Mouse (Mus musculus) CH12.LX (cell line): ENCODE results near the gene Anks1b. TPM values are rescaled to one million over a fixed set of nuclear protein-coding genes. Genes with fewer than 3 reads are reported as not detected.

Source experiments
- DNase-seq: peaks from one replicate; pipeline ENCODE4 v3.0.0-alpha.2; 2013; ENCODE audit errors: extremely low read depth
- H3K27ac ChIP-seq: 2 replicates; pipeline ENCODE4 v1.5.1; 2012; ENCODE audit warnings: low read depth, mild to moderate bottlenecking, control low read depth, moderate library complexity; ENCODE audit not compliant: insufficient read depth
- H3K27me3 ChIP-seq: replicated peaks from 2 replicates; pipeline ENCODE3; 2012; ENCODE audit warnings: inconsistent platforms
- H3K36me3 ChIP-seq, 2 experiments: replicated peaks in 1 of 2; 2 replicates each; pipeline versions ENCODE3 to v1.6.1; 2012; ENCODE audit warnings: inconsistent platforms in 1 of 2, low read length in 1 of 2, mild to moderate bottlenecking in 1 of 2, mixed read lengths in 1 of 2, moderate library complexity in 1 of 2; ENCODE audit not compliant: control insufficient read depth in 1 of 2, insufficient read depth in 1 of 2
- H3K4me1 ChIP-seq, 2 experiments: 2 replicates each; pipeline ENCODE4 v1.6.1; 2012; ENCODE audit warnings: inconsistent platforms in 1 of 2, moderate library complexity in 1 of 2; ENCODE audit not compliant: insufficient read depth in 2 of 2, control insufficient read depth in 1 of 2
- H3K4me2 ChIP-seq: 2 replicates; pipeline ENCODE4 v1.6.1; 2012; ENCODE audit warnings: low read depth, mild to moderate bottlenecking, control low read depth; ENCODE audit not compliant: poor library complexity, insufficient read depth, severe bottlenecking
- H3K4me3 ChIP-seq, 3 experiments: fragments of 150-350 bp in 1 of 3; sonication (generic) in 1 of 3; replicated peaks in 1 of 3; 2 replicates each; pipeline versions ENCODE3 to v1.5.1; 2011 to 2012; ENCODE audit warnings: low read depth in 2 of 3, low read length in 2 of 3, mild to moderate bottlenecking in 2 of 3, moderate library complexity in 2 of 3, control low read depth in 1 of 3, improper control_type of control experiment in 1 of 3, inconsistent platforms in 1 of 3, mixed read lengths in 1 of 3; ENCODE audit not compliant: poor library complexity in 1 of 3
- H3K79me2 ChIP-seq: replicated peaks from 2 replicates; pipeline ENCODE4 v1.6.1; 2012; ENCODE audit warnings: mild to moderate bottlenecking, moderate library complexity; ENCODE audit not compliant: control insufficient read depth, poor library complexity, insufficient read depth, severe bottlenecking; ENCODE audit errors: extremely low read depth
- H3K9ac ChIP-seq: 2 replicates; pipeline ENCODE4 v1.6.1; 2012; ENCODE audit warnings: low read depth, mild to moderate bottlenecking, control low read depth, moderate library complexity; ENCODE audit not compliant: insufficient read depth
- H3K9me3 ChIP-seq: replicated peaks from 2 replicates; pipeline ENCODE3; 2012; ENCODE audit warnings: low read length, inconsistent platforms, mixed read lengths
- BHLHE40 ChIP-seq: IDR thresholded peaks from 2 replicates; pipeline ENCODE4 v1.6.1; 2011; ENCODE audit warnings: mild to moderate bottlenecking, low read depth, low read length, improper control_type of control experiment
- E2F4 ChIP-seq: IDR thresholded peaks from 2 replicates; pipeline ENCODE4 v1.6.1; 2011; ENCODE audit warnings: low read depth, low read length, improper control_type of control experiment; ENCODE audit not compliant: insufficient replicate concordance
- ELF1 ChIP-seq: IDR thresholded peaks from 2 replicates; pipeline ENCODE4 v1.6.1; 2014; ENCODE audit warnings: low read depth, mild to moderate bottlenecking, inconsistent platforms, low read length, improper control_type of control experiment
- EP300 ChIP-seq: IDR thresholded peaks from 2 replicates; pipeline ENCODE4 v1.6.1; 2011; ENCODE audit warnings: low read length, improper control_type of control experiment
- ETS1 ChIP-seq: conservative IDR thresholded peaks from 2 replicates; pipeline ENCODE4 v1.6.1; 2012; ENCODE audit warnings: low read depth, mild to moderate bottlenecking, inconsistent platforms, low read length, improper control_type of control experiment, moderate library complexity
- HCFC1 ChIP-seq: IDR thresholded peaks from 2 replicates; pipeline ENCODE4 v1.6.1; 2012; ENCODE audit warnings: low read depth, mild to moderate bottlenecking, inconsistent platforms, low read length, improper control_type of control experiment
- JUND ChIP-seq: conservative IDR thresholded peaks from 2 replicates; pipeline ENCODE4 v1.6.1; 2011; ENCODE audit warnings: low read depth, low read length, improper control_type of control experiment
- KAT2A ChIP-seq: IDR thresholded peaks from 2 replicates; pipeline ENCODE4 v1.6.1; 2012; ENCODE audit warnings: low read length, improper control_type of control experiment, inconsistent platforms; ENCODE audit not compliant: insufficient replicate concordance
- MAX ChIP-seq: IDR thresholded peaks from 2 replicates; pipeline ENCODE4 v1.6.1; 2011; ENCODE audit warnings: low read length, improper control_type of control experiment
- MEF2A ChIP-seq: IDR thresholded peaks from 2 replicates; pipeline ENCODE4 v1.6.1; 2014; ENCODE audit warnings: low read depth, mild to moderate bottlenecking, inconsistent platforms, low read length, improper control_type of control experiment, borderline replicate concordance
- MYC ChIP-seq: IDR thresholded peaks from 2 replicates; pipeline ENCODE4 v1.6.1; 2011; ENCODE audit warnings: low read depth, mild to moderate bottlenecking, improper control_type of control experiment, low read length
- PAX5 ChIP-seq: IDR thresholded peaks from 2 replicates; pipeline ENCODE4 v1.6.1; 2012; ENCODE audit warnings: low read length, inconsistent platforms, mixed read lengths
- POLR2A ChIP-seq: IDR thresholded peaks from 2 replicates; pipeline ENCODE4 v1.6.1; 2011; ENCODE audit warnings: low read depth, mild to moderate bottlenecking, improper control_type of control experiment, low read length
- POLR2AphosphoS2 ChIP-seq: IDR thresholded peaks from 2 replicates; pipeline ENCODE4 v1.6.1; 2011; ENCODE audit warnings: low read depth, low read length, improper control_type of control experiment
- RAD21 ChIP-seq: IDR thresholded peaks from 2 replicates; pipeline ENCODE4 v1.6.1; 2011; ENCODE audit warnings: low read depth, mild to moderate bottlenecking, low read length, improper control_type of control experiment, moderate library complexity
- RCOR1 ChIP-seq: conservative IDR thresholded peaks from 2 replicates; pipeline ENCODE4 v1.6.1; 2012; ENCODE audit warnings: low read depth, mild to moderate bottlenecking, inconsistent platforms, low read length, improper control_type of control experiment
- SIN3A ChIP-seq: IDR thresholded peaks from 2 replicates; pipeline ENCODE4 v1.6.1; 2012; ENCODE audit warnings: low read length, improper control_type of control experiment, inconsistent platforms
- SMC3 ChIP-seq: IDR thresholded peaks from 2 replicates; pipeline ENCODE4 v1.6.1; 2011; ENCODE audit warnings: low read depth, low read length, improper control_type of control experiment
- UBTF ChIP-seq: IDR thresholded peaks from 2 replicates; pipeline ENCODE4 v1.6.1; 2012; ENCODE audit warnings: low read depth, mild to moderate bottlenecking, inconsistent platforms, low read length, improper control_type of control experiment, moderate library complexity
- USF2 ChIP-seq: conservative IDR thresholded peaks from 2 replicates; pipeline ENCODE4 v1.6.1; 2011; ENCODE audit warnings: low read depth, low read length, improper control_type of control experiment
- ZC3H11A ChIP-seq: IDR thresholded peaks from 2 replicates; pipeline ENCODE4 v1.6.1; 2012; ENCODE audit warnings: low read depth, mild to moderate bottlenecking, inconsistent platforms, low read length, improper control_type of control experiment
- ZMIZ1 ChIP-seq: IDR thresholded peaks from 2 replicates; pipeline ENCODE4 v1.6.1; 2012; ENCODE audit warnings: low read depth, mild to moderate bottlenecking, inconsistent platforms, low read length, improper control_type of control experiment
- dilution Hi-C: fragments of 300-500 bp; cut with MboI; formaldehyde crosslinking; loops from 2 replicates; pipeline ENCODE4 v1.14.3; 2020; ENCODE audit warnings: low sequenced_read_pairs; ENCODE audit not compliant: extremely low pct_unique_long_range_greater_than_20kb, extremely low pct_ligation_motif_present
- in situ Hi-C: fragments of 300-500 bp; cut with MboI; formaldehyde crosslinking; loops from 3 replicates; pipeline ENCODE4 v1.14.3; 2019; ENCODE audit warnings: low sequenced_read_pairs, low pct_ligation_motif_present, low pct_unique_long_range_greater_than_20kb, mixed read lengths
- polyA plus RNA-seq: library from polyadenylated mRNA; unstranded; fragments of >175 nt; gene quantifications from 2 replicates; pipeline ENCODE4 v1.2.1, GENCODE M21; 2012; ENCODE audit warnings: low read depth; ENCODE audit not compliant: insufficient read length
- total RNA-seq, 2 experiments: library from RNA; depleted of rRNA; stranded (reverse); fragments of 300-350 nt in 1 of 2; fragments of >200 nt in 1 of 2; gene quantifications; 2 replicates each; pipeline ENCODE4 v1.2.3; 2012 to 2014

The Anks1b gene
- total and polyA plus RNA-seq, 3 experiments: 0.17 TPM; not detected in 2

DNA sequence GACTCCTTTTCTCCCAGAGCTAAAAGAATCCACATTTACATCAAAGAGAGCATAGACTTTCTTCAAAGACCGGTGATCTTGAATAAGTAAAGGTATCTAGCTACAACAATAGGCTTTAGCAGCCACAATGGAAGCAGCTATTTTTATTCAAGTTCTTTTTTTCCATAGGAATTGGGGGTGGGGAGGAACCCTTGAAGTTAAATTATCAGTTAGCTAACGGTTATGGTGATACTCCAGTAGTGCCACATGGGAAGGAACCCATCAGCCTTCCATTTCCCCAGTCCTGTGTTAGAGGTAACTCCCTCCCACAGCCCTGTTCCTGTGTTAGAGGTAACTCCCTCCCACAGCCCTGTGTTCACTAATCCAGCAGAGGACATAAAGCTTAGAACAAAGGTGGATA is 591.6 kb downstream of the Anks1b start:
- Histone ChIP-seq H3K4me2 (no peak overlapping the region), H3K9me3 (no peaks in the 10 kb centered on the region), H3K4me3 (no peak overlapping the region), H3K9ac (no peak overlapping the region), H3K36me3 (no peaks in the 10 kb centered on the region), H3K27ac (no peak overlapping the region), H3K4me1 (no peaks in the 10 kb centered on the region), H3K27me3 (no peaks in the 10 kb centered on the region), H3K79me2 (no peaks in the 10 kb centered on the region)
- no peak for DNase-seq
- dilution Hi-C loops (no loop called here), in situ Hi-C loops (no loop called here)
- no peak for TF ChIP-seq ELF1

DNA sequence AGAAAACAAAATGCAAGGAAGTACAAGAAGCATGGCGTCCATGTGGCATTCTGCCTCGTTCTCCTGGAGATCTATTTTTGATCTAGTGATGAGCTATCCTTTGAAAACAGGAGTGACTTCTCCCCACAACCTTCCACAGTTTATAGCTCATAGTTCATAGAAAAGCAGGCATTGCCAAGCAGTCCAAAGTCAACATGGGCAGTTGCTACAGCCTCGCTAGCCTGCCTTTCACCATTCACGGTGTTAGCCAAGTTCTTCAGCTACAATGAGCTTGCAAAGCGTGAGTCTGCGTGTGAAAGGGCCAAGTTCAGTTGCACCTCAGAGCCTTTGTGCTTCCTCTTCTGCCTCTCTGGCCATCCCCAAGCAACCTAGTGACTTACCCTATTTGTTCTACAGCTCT is 592.1 kb downstream of the Anks1b start:
- no peak overlapping the region for H3K4me3 ChIP-seq
- TF ChIP-seq POLR2AphosphoS2 (no peak), POLR2A (no peak), E2F4 (no peak), PAX5 (no peak)
- dilution Hi-C loops: no loop called here

DNA sequence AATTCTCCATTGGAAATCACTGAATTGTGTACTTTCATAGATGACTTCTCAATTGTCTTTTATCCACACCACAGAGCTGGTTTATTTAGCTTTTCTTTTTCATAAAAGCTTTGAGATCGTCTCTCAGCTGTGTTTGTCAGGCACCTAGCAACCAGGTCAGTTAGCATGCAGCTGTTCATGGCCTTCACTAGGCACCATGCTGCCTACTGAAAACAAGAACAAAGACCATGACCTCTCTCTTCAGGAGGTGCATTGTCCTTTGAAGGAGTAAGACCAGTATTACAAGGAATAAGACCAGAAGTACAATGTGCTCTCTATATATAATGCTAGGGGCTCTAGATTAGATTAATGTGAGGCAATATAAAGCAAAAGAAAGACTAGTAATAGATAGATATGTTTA is 594.2 kb downstream of the Anks1b start:
- Histone ChIP-seq H3K27ac (no peak overlapping the region), H3K4me2 (no peak overlapping the region), H3K9me3 (no peaks in the 10 kb centered on the region), H3K9ac (no peak overlapping the region), H3K27me3 (no peaks in the 10 kb centered on the region), H3K36me3 (no peaks in the 10 kb centered on the region), H3K4me1 (no peaks in the 10 kb centered on the region), H3K79me2 (no peaks in the 10 kb centered on the region), H3K4me3 (no peak overlapping the region)
- dilution Hi-C loops: no loop called here
- no peak for TF ChIP-seq USF2
- TF ChIP-seq EP300: no peak
- TF ChIP-seq BHLHE40: no peak
- no peak for TF ChIP-seq ETS1
- TF ChIP-seq PAX5: no peak
- TF ChIP-seq RCOR1: no peak
- TF ChIP-seq HCFC1: no peak
- no peak for TF ChIP-seq KAT2A
- no peak for TF ChIP-seq POLR2A
- no peak for TF ChIP-seq MYC
- TF ChIP-seq SMC3: no peak
- TF ChIP-seq ZMIZ1: no peak
- TF ChIP-seq RAD21: no peak
- TF ChIP-seq JUND: no peak
- TF ChIP-seq MAX: no peak
- no peak for TF ChIP-seq MEF2A
- TF ChIP-seq SIN3A: no peak
- no peak for TF ChIP-seq UBTF
- no peak for TF ChIP-seq ZC3H11A
- in situ Hi-C loops: no loop called here
- no peak for DNase-seq

More for the DNA sequence above, 592.1 kb downstream of the Anks1b start:
- Histone ChIP-seq H3K36me3 (no peaks in the 10 kb centered on the region), H3K9me3 (no peaks in the 10 kb centered on the region), H3K79me2 (no peaks in the 10 kb centered on the region), H3K9ac (no peak overlapping the region), H3K4me1 (no peaks in the 10 kb centered on the region), H3K27me3 (no peaks in the 10 kb centered on the region), H3K27ac (no peak overlapping the region), H3K4me2 (no peak overlapping the region)
- DNase-seq: no peak
- in situ Hi-C loops: no loop called here
